32 mouse cellular contexts compared by ENCODE assay signal in the genomic region with DNA sequence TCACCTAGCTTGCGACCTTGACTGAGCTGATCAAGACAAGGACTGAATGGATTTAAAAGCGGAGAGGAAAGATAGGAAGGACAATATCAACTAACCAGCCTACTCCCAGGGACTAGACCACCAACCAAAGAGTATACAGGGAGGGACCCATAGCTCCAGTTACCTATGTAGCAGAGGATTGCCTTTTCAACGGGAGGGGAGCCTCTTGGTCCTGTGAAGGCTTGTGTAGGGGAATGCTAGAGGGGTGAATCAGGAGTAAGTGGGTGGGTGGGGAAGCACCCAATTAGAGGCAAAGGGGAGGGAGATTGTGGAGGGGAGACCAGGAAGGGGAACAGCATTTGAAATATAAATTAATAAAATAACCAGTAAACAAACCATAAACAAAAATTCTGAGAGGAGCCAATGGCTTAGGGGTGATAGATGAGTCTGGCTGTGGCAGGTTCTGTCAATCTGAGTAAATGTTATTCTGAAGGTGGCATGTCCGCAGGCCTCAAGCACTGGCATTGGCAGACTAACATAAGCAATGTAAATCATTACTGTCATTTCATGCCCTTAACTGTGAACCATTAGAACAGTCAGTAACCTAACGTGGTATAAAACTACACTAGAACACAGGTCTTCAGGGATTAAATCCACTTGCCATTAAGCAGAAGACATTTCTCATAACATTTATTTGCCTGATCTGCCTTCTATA. TPM values are rescaled to one million over a fixed set of nuclear protein-coding genes. Genes with fewer than 3 reads are reported as not detected.
DNase-seq lines count a peak whose midpoint lies in the region; ATAC-seq and TF ChIP-seq lines count a peak whose summit lies in the region.
"Had no signal": no experiment of that assay in that cellular context is flagged by ENCODE, and none has a peak within 500 bp of the region (broad histone marks: within the 10 kb centered on the region; RNA-seq: fewer than 3 reads in every experiment).

No protein-coding gene starts in this region.

- H3K4me3 ChIP-seq in midbrain, embryonic 12.5 days, result no peak overlapping the region
- H3K4me3 ChIP-seq in midbrain, embryonic 11.5 days (ENCODE audit: low read depth, low read length), result no peak overlapping the region
- no peak overlapping the region for H3K4me3 ChIP-seq in midbrain, embryonic 14.5 days (replicated peaks; ENCODE audit: low read depth, low read length)
- H3K4me3 ChIP-seq in midbrain, postnatal 0 days (ENCODE audit: low read depth, low read length), result no peak overlapping the region
- H3K4me3 ChIP-seq: embryonic facial prominence, embryonic 10.5 days; embryonic facial prominence, embryonic 13.5 days; erythroblast, embryonic 14.5 days; forebrain, embryonic 10.5 days; forebrain, embryonic 13.5 days; heart, adult 2 months; heart, embryonic 10.5 days; heart, embryonic 13.5 days had no signal

- 87% methylated on average over 5 of the region's 5 CpGs for WGBS in midbrain, embryonic 12.5 days
- WGBS in midbrain, embryonic 11.5 days, result 89% methylated on average over 5 of the region's 5 CpGs
- 77% methylated on average over 5 of the region's 5 CpGs for WGBS in midbrain, embryonic 14.5 days
- WGBS in midbrain, postnatal 0 days, result 77% methylated on average over 5 of the region's 5 CpGs

- no peak for DNase-seq in midbrain, embryonic 11.5 days (ENCODE audit: low spot score, missing footprints)
- DNase-seq in retina, postnatal 1 day, result peak; percentile 7
- no peak for DNase-seq in retina, embryonic 14.5 days (ENCODE audit: low spot score)
- peak; percentile 12 for DNase-seq in midbrain, embryonic 14.5 days
- DNase-seq in midbrain, postnatal 0 days (ENCODE audit: low spot score), result no peak
- no peak for DNase-seq in layer of hippocampus, adult 18-20 months (ENCODE audit: low spot score in 2 of 2)
- DNase-seq: adrenal gland, postnatal 10 days; adrenal gland, postnatal 36 days; cerebellum, adult 11 months; cerebellum, adult 2 months; cerebellum, adult 9-11 months; cerebellum, postnatal 36 days; embryo, embryonic 11 days; gastrocnemius, postnatal 10 days; gastrocnemius, postnatal 36 days; heart, adult 2 months; heart, postnatal 14 days; heart, postnatal 4 days had no signal

- TF ChIP-seq CTCF in midbrain, postnatal 0 days (IDR thresholded peaks at IDR 0.05), result no peak

- H3K36me3 ChIP-seq in midbrain, embryonic 12.5 days, result no peaks in the 10 kb centered on the region
- H3K36me3 ChIP-seq in midbrain, embryonic 11.5 days (ENCODE audit: control insufficient read depth, insufficient read depth, low read length), result no peaks in the 10 kb centered on the region
- no peaks in the 10 kb centered on the region for H3K36me3 ChIP-seq in midbrain, embryonic 14.5 days (ENCODE audit: control insufficient read depth, insufficient read depth, low read length)
- H3K36me3 ChIP-seq in midbrain, postnatal 0 days (ENCODE audit: insufficient read depth, low read length), result no peaks in the 10 kb centered on the region
- H3K36me3 ChIP-seq: embryonic facial prominence, embryonic 10.5 days; embryonic facial prominence, embryonic 13.5 days; forebrain, embryonic 10.5 days; heart, embryonic 10.5 days; heart, embryonic 13.5 days had no signal

- H3K4me1 ChIP-seq in midbrain, embryonic 12.5 days, result no peaks in the 10 kb centered on the region
- H3K4me1 ChIP-seq in midbrain, embryonic 11.5 days (ENCODE audit: control insufficient read depth, insufficient read depth, low read length), result no peaks in the 10 kb centered on the region
- no peaks in the 10 kb centered on the region for H3K4me1 ChIP-seq in midbrain, embryonic 14.5 days (ENCODE audit: control insufficient read depth, insufficient read depth, low read length)
- no peaks in the 10 kb centered on the region for H3K4me1 ChIP-seq in midbrain, postnatal 0 days (ENCODE audit: insufficient read depth, low read length)
- H3K4me1 ChIP-seq: embryonic facial prominence, embryonic 10.5 days; embryonic facial prominence, embryonic 13.5 days; forebrain, embryonic 13.5 days; heart, embryonic 10.5 days; heart, embryonic 13.5 days had no signal

- no peak overlapping the region for H3K4me2 ChIP-seq in midbrain, embryonic 12.5 days (replicated peaks)
- H3K4me2 ChIP-seq in midbrain, embryonic 11.5 days, result no peak overlapping the region
- H3K4me2 ChIP-seq in midbrain, embryonic 14.5 days (ENCODE audit: low read length), result no peak overlapping the region
- H3K4me2 ChIP-seq in midbrain, postnatal 0 days (ENCODE audit: low read depth, low read length, poor library complexity, severe bottlenecking), result no peak overlapping the region
- H3K4me2 ChIP-seq: embryonic facial prominence, embryonic 13.5 days; forebrain, embryonic 13.5 days; heart, embryonic 13.5 days; hindbrain, embryonic 14.5 days had no signal

- H3K27ac ChIP-seq in midbrain, embryonic 12.5 days (replicated peaks), result no peak overlapping the region
- H3K27ac ChIP-seq in midbrain, embryonic 11.5 days (ENCODE audit: low read depth, low read length), result no peak overlapping the region
- H3K27ac ChIP-seq in midbrain, embryonic 14.5 days (replicated peaks; ENCODE audit: low read depth, low read length), result 0 out of 2 replicates have a peak overlapping the region, but pooled peaks have one; percentile 8
- no peak overlapping the region for H3K27ac ChIP-seq in midbrain, postnatal 0 days (ENCODE audit: low read depth, low read length)
- H3K27ac ChIP-seq: embryonic facial prominence, embryonic 10.5 days; embryonic facial prominence, embryonic 13.5 days; forebrain, embryonic 10.5 days; forebrain, embryonic 13.5 days; heart, adult 2 months; heart, embryonic 10.5 days; heart, embryonic 13.5 days; hindbrain, embryonic 14.5 days; hindbrain, postnatal 0 days had no signal

- no peaks in the 10 kb centered on the region for H3K27me3 ChIP-seq in midbrain, embryonic 12.5 days
- H3K27me3 ChIP-seq in midbrain, embryonic 11.5 days (ENCODE audit: control insufficient read depth, insufficient read depth, low read length), result no peaks in the 10 kb centered on the region
- H3K27me3 ChIP-seq in midbrain, embryonic 14.5 days (ENCODE audit: control insufficient read depth, insufficient read depth, low read length), result no peaks in the 10 kb centered on the region
- H3K27me3 ChIP-seq in midbrain, postnatal 0 days (ENCODE audit: insufficient read depth, low read length), result no peaks in the 10 kb centered on the region
- H3K27me3 ChIP-seq: CH12.LX; embryonic facial prominence, embryonic 13.5 days; forebrain, embryonic 13.5 days; heart, embryonic 13.5 days had no signal

- 0 out of 2 replicates have a peak, but pooled peaks have one; percentile 6 for ATAC-seq in midbrain, embryonic 12.5 days (ENCODE audit: low FRiP score, low read depth)
- no peak for ATAC-seq in midbrain, embryonic 11.5 days (ENCODE audit: low FRiP score)
- peak; percentile 49; the same call in 1 of the 2 replicates for ATAC-seq in midbrain, embryonic 14.5 days (ENCODE audit: low FRiP score, low TSS enrichment)
- 0 out of 2 replicates have a peak, but pooled peaks have one; percentile 13 for ATAC-seq in midbrain, postnatal 0 days (ENCODE audit: low FRiP score)
- ATAC-seq in erythroid progenitor cell, adult 5-6 weeks (replicated peaks; ENCODE audit: low FRiP score, poor library complexity, severe bottlenecking), result no peak
- ATAC-seq: activated CD4-positive, CD25-positive, alpha-beta regulatory T cell, adult 4 months; forebrain, embryonic 13.5 days; forebrain, embryonic 16.5 days; hindbrain, postnatal 0 days had no signal

- no peak overlapping the region for H3K9ac ChIP-seq in midbrain, embryonic 12.5 days (replicated peaks)
- H3K9ac ChIP-seq in midbrain, embryonic 11.5 days (ENCODE audit: low read length), result no peak overlapping the region
- no peak overlapping the region for H3K9ac ChIP-seq in midbrain, embryonic 14.5 days (replicated peaks; ENCODE audit: low read length)
- no peak overlapping the region for H3K9ac ChIP-seq in midbrain, postnatal 0 days (replicated peaks; ENCODE audit: low read length, poor library complexity, severe bottlenecking)
- H3K9ac ChIP-seq: embryonic facial prominence, embryonic 13.5 days; forebrain, embryonic 13.5 days; heart, embryonic 13.5 days; hindbrain, embryonic 14.5 days had no signal

- no peaks in the 10 kb centered on the region for H3K9me3 ChIP-seq in midbrain, embryonic 12.5 days
- H3K9me3 ChIP-seq in midbrain, embryonic 11.5 days (ENCODE audit: control insufficient read depth, low read length), result no peaks in the 10 kb centered on the region
- no peaks in the 10 kb centered on the region for H3K9me3 ChIP-seq in midbrain, embryonic 14.5 days (ENCODE audit: control insufficient read depth, low read length)
- H3K9me3 ChIP-seq in midbrain, postnatal 0 days (ENCODE audit: low read length), result no peaks in the 10 kb centered on the region
- H3K9me3 ChIP-seq: embryonic facial prominence, embryonic 10.5 days; embryonic facial prominence, embryonic 13.5 days; forebrain, embryonic 10.5 days; forebrain, embryonic 13.5 days; heart, embryonic 10.5 days; heart, embryonic 13.5 days had no signal

RNA-seq across cellular contexts. Expression of a gene that starts 32.7 kb away (rescaled TPM):
- polyA plus RNA-seq in midbrain, embryonic 12.5 days (2016; fragmentation: Nextera tagmentation; extraction: Ambion mirVana), result 0.41 and 0.59 TPM in 2 replicates
- 0.36 and 0.77 TPM in 2 replicates for polyA plus RNA-seq in midbrain, embryonic 11.5 days (2014; fragmentation: Nextera tagmentation; extraction: Ambion mirVana)
- 0.47 and 0.63 TPM in 2 replicates for polyA plus RNA-seq in midbrain, embryonic 14.5 days (2014; fragmentation: Nextera tagmentation; extraction: Ambion mirVana)
- total RNA-seq in midbrain, postnatal 0 days (2014; rRNA removed), result 2.0 and 2.5 TPM in 2 replicates
- 2.1 and 2.2 TPM in 2 replicates for polyA plus RNA-seq in midbrain, postnatal 0 days (2015; fragmentation: Nextera tagmentation; extraction: Ambion mirVana)
- total RNA-seq in erythroid progenitor cell, adult 5-6 weeks (2015; ENCODE audit: low replicate concordance), result 1.3 TPM in 1 of 2 replicates, not detected in the other
- not detected in 2 replicates for total RNA-seq in erythroid progenitor cell, adult 5-6 weeks (2017; ENCODE audit: low replicate concordance)
- 1 to 10 TPM; 6.6 to 6.8 TPM for total RNA-seq in layer of hippocampus, adult 18-20 months (2021)
- polyA plus RNA-seq: embryonic facial prominence, embryonic 10.5 days; erythroblast, embryonic 14.5 days had no signal

Comparison
In these comparisons a context has a peak if more than half of its experiments do, and no peak if none do; other contexts are left out.
1. ATAC-seq: peak in midbrain, embryonic 12.5 days (single experiment), midbrain, embryonic 14.5 days (single experiment) and midbrain, postnatal 0 days (single experiment); none in midbrain, embryonic 11.5 days (single experiment) and erythroid progenitor cell, adult 5-6 weeks (single experiment).
2. DNase-seq: peak in retina, postnatal 1 day (single experiment) and midbrain, embryonic 14.5 days (single experiment); none in midbrain, embryonic 11.5 days (single experiment), retina, embryonic 14.5 days (single experiment), midbrain, postnatal 0 days (single experiment) and layer of hippocampus, adult 18-20 months (0 of 2).